Mouse (Mus musculus) cerebellum, adult 2 months (tissue): Measurements from ENCODE around the gene Hyal6.

Source experiments
- CTCF ChIP-seq: fragments of 200-500 bp; IDR thresholded peaks from 2 replicates; pipeline ENCODE4 v1.5.1; 2011; ENCODE audit warnings: low read depth, mild to moderate bottlenecking, control low read depth, low read length, moderate library complexity, borderline replicate concordance; ENCODE audit not compliant: insufficient read depth
- POLR2A ChIP-seq: fragments of 200-500 bp; IDR thresholded peaks from 2 replicates; pipeline ENCODE4 v1.6.1; 2011; ENCODE audit warnings: low read length, control low read depth, borderline replicate concordance; ENCODE audit not compliant: insufficient read depth

DNA sequence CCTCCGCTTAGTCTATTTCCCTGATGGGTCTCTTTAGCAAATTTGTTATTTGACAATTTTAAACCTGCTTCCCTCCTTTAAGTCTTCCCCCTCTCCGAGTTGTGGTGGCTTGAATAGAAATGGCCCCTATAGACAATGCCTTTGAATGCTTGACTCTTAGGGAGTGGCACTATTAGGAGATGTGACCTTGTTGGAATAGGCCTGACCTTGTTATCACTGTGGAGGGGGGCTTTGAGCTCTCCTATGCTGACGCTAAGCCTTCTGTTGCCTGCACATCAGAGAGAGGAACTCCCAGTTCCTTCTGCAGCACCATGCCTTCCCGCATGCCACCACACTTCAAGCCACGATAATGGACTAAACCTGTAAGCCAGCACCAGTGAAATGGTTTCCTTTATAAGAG lies 35.8 kb upstream of the Hyal6 start:
- TF ChIP-seq POLR2A (no peak), CTCF (no peak)
